Mouse (Mus musculus): ENCODE data around the gene Tbc1d24.
A peak's percentile ranks its signal among the peaks of the same experiment; 100 is the strongest.

Tbc1d24 gene

DNA sequence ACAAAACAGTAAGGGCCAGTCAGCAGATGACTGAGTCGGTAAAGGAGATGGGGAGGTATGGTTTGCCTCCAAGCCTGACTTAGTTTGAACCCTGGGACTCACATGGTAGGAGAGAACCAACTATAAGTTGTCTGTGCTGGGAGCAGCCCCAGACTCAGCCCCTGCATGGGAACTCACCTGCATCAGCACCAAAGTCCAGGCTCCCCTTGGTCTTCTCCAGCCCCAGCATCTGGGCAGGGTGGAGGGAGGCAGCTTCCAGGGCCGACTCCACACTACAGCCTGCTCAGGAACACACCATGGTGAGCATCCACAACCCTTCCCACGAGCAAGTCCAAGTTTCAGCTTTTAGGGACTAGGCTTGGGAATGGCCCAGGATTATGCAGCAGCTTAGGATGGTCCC lies 49.0 kb downstream of the Tbc1d24 start:
- TF ChIP-seq NANOG (IDR thresholded peaks at IDR 0.05; ENCODE audit: borderline replicate concordance, low read length) (no peak), POU5F1 (IDR thresholded peaks at IDR 0.05; ENCODE audit: borderline replicate concordance, low read length) (no peak), CTCF (conservative IDR thresholded peaks at IDR 0.05; ENCODE audit: low read length) (no peak)
- no peaks in the 10 kb centered on the region for H3K27me3 ChIP-seq (ENCODE audit: insufficient read depth, low read length)

GRCm38 (mm10) chr17:24155742-24156141 lies 49.6 kb downstream of the Tbc1d24 start:
- Histone ChIP-seq H3K4me1 (replicated peaks; ENCODE audit: low read depth, low read length) (peaks cover 61% of the 10 kb centered on the region), H3K4me3 (replicated peaks; ENCODE audit: low read length) (no peak overlapping the region), H3K36me3 (ENCODE audit: insufficient read depth, low read length) (peaks cover 62% of the 10 kb centered on the region), H3K9me3 (ENCODE audit: low read length) (no peaks in the 10 kb centered on the region), H3K27me3 (ENCODE audit: insufficient read depth, low read length) (no peaks in the 10 kb centered on the region)
- TF ChIP-seq CTCF (conservative IDR thresholded peaks at IDR 0.05; ENCODE audit: low read length), result no peak
- no peak for TF ChIP-seq NANOG (IDR thresholded peaks at IDR 0.05; ENCODE audit: borderline replicate concordance, low read length)
- TF ChIP-seq POU5F1 (IDR thresholded peaks at IDR 0.05; ENCODE audit: borderline replicate concordance, low read length), result no peak

More for the DNA sequence above, 49.0 kb downstream of the Tbc1d24 start:
- Histone ChIP-seq H3K4me1 (replicated peaks; ENCODE audit: low read depth, low read length) (peaks cover 61% of the 10 kb centered on the region), H3K4me3 (replicated peaks; ENCODE audit: low read length) (no peak overlapping the region), H3K9me3 (ENCODE audit: low read length) (no peaks in the 10 kb centered on the region), H3K36me3 (ENCODE audit: insufficient read depth, low read length) (peaks cover 68% of the 10 kb centered on the region)

DNA sequence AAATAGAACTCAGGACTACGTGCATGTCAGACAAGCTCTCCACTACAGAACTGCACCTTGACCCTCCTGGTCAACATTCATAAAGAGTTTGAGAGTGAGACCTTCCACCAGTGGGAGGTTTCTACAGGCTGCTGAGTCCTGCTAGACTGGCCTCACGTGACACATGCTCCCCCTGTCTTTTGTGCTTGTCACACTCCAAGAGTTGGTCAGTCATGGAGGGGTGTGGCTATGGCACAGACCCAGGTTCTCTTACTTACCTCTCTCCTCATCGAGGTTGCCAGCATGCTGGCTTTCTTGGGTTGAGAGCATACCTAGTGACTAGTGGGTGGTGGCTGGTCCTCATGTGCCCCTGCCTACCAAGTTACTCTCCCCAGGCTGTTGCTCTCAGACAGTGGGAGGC lies 50.9 kb downstream of the Tbc1d24 start:
- Histone ChIP-seq H3K4me1 (replicated peaks; ENCODE audit: low read depth, low read length) (peaks cover 56% of the 10 kb centered on the region), H3K36me3 (ENCODE audit: insufficient read depth, low read length) (peaks cover 53% of the 10 kb centered on the region), H3K9me3 (ENCODE audit: low read length) (no peaks in the 10 kb centered on the region), H3K27me3 (ENCODE audit: insufficient read depth, low read length) (no peaks in the 10 kb centered on the region), H3K4me3 (replicated peaks; ENCODE audit: low read length) (no peak overlapping the region)
- no peak for TF ChIP-seq NANOG (IDR thresholded peaks at IDR 0.05; ENCODE audit: borderline replicate concordance, low read length)

DNA sequence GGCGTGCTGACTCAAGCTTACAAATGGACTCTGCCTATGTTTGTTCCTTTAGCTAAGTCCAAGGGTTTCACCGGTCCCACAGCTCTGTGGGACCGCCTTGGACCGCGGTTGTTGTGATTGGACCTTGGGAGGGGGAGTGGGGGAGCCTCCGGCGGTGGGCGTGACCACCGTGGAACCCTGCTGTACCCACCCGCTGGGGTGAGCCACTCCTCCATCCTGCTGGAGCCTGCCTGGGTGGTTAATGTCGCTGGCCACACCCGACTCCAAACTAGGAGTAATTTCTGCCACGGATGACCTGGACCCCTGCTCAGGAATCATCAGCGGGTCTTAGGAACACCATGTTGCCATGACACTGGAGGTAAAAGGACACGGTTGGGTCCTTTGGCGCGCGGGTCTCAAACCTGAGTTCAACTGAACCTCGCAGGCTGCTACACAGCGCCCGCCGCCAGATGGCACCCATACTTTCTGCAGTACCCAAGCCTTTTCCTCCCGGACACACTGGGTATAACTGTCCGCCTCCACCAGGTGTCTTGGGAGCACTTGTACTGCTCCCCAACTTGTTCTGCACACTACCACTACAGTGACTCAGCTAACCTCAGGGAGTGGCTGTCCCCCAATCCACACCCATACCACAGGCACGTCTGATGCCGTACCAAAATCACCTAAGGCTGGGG lies 53.3 kb downstream of the Tbc1d24 start:
- H3K27me3 ChIP-seq (ENCODE audit: insufficient read depth, low read length), result no peaks in the 10 kb centered on the region
- H3K4me1 ChIP-seq (replicated peaks; ENCODE audit: low read depth, low read length), result peaks cover 40% of the 10 kb centered on the region
- no peaks in the 10 kb centered on the region for H3K9me3 ChIP-seq (ENCODE audit: low read length)
- peaks cover 36% of the 10 kb centered on the region for H3K36me3 ChIP-seq (ENCODE audit: insufficient read depth, low read length)
- TF ChIP-seq POU5F1 (IDR thresholded peaks at IDR 0.05; ENCODE audit: borderline replicate concordance, low read length), result no peak
- no peak for TF ChIP-seq NANOG (IDR thresholded peaks at IDR 0.05; ENCODE audit: borderline replicate concordance, low read length)
- peak; percentile 66 for TF ChIP-seq CTCF (conservative IDR thresholded peaks at IDR 0.05; ENCODE audit: low read length)
- H3K4me3 ChIP-seq (replicated peaks; ENCODE audit: low read length), result peak overlapping the region; percentile 75

DNA sequence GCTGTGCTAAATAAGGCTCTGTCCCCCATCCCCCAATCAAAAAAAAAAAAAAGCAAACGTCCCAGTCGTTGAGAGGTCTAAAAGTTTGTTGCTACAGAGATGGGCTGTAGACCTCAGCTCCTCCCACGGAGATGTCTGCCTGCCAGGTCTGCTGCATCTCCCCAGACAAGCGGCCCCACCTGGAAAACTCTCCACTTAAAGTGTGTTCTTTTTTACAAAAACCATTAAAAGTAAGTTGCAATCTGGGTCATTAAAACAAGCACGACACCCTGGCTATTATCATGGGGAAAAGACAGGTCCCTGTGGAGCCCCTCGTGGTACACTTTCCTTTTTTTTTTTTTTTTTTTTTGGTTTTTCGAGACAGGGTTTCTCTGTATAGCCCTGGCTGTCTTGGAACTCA lies 54.0 kb downstream of the Tbc1d24 start:
- TF ChIP-seq CTCF (conservative IDR thresholded peaks at IDR 0.05; ENCODE audit: low read length), result no peak
- TF ChIP-seq NANOG (IDR thresholded peaks at IDR 0.05; ENCODE audit: borderline replicate concordance, low read length), result no peak
- no peak for TF ChIP-seq POU5F1 (IDR thresholded peaks at IDR 0.05; ENCODE audit: borderline replicate concordance, low read length)
- no peaks in the 10 kb centered on the region for H3K27me3 ChIP-seq (ENCODE audit: insufficient read depth, low read length)

GRCm38 (mm10) chr17:24150824-24151223 lies 54.5 kb downstream of the Tbc1d24 start, which contains the start of gene Pdpk1:
Gene Pdpk1, minus strand, starts transcription at chr17:24150924.
- Histone ChIP-seq H3K27me3 (ENCODE audit: insufficient read depth, low read length) (no peaks in the 10 kb centered on the region), H3K36me3 (ENCODE audit: insufficient read depth, low read length) (peaks cover 24% of the 10 kb centered on the region), H3K4me1 (replicated peaks; ENCODE audit: low read depth, low read length) (peaks cover 39% of the 10 kb centered on the region), H3K4me3 (replicated peaks; ENCODE audit: low read length) (peak within 1 kb of the TSS; percentile 75), H3K9me3 (ENCODE audit: low read length) (no peaks in the 10 kb centered on the region)
- TF ChIP-seq POU5F1 (IDR thresholded peaks at IDR 0.05; ENCODE audit: borderline replicate concordance, low read length) (no peak), NANOG (IDR thresholded peaks at IDR 0.05; ENCODE audit: borderline replicate concordance, low read length) (no peak), CTCF (conservative IDR thresholded peaks at IDR 0.05; ENCODE audit: low read length) (no peak)

More for the DNA sequence above, 54.0 kb downstream of the Tbc1d24 start:
- H3K36me3 ChIP-seq (ENCODE audit: insufficient read depth, low read length), result peaks cover 30% of the 10 kb centered on the region
- H3K4me3 ChIP-seq (replicated peaks; ENCODE audit: low read length), result peak overlapping the region; percentile 75
- no peaks in the 10 kb centered on the region for H3K9me3 ChIP-seq (ENCODE audit: low read length)
- peaks cover 40% of the 10 kb centered on the region for H3K4me1 ChIP-seq (replicated peaks; ENCODE audit: low read depth, low read length)

DNA sequence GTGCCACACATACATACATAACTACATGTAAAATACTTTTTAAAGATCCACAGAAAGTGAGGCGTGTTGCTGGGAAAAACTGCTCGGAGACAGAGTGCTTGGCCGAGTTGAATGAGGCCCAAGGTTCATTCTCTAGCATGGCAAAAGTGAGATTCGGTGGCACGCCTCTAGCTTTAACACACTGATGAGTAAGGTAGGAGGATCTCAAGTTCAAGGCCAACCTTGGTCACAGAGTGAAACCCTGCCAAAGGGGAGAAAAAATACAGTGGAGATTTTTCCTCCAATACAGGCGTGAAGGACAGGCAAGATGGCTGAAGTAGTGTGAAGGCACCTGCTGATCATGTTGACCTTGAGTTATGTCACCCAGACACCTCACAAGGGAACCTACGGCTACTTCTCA lies 55.9 kb downstream of the Tbc1d24 start:
- TF ChIP-seq NANOG (IDR thresholded peaks at IDR 0.05; ENCODE audit: borderline replicate concordance, low read length) (no peak), CTCF (conservative IDR thresholded peaks at IDR 0.05; ENCODE audit: low read length) (no peak), POU5F1 (IDR thresholded peaks at IDR 0.05; ENCODE audit: borderline replicate concordance, low read length) (no peak)
- Histone ChIP-seq H3K9me3 (ENCODE audit: low read length) (no peaks in the 10 kb centered on the region), H3K4me1 (replicated peaks; ENCODE audit: low read depth, low read length) (peaks cover 30% of the 10 kb centered on the region), H3K36me3 (ENCODE audit: insufficient read depth, low read length) (peaks cover 10% of the 10 kb centered on the region), H3K4me3 (replicated peaks; ENCODE audit: low read length) (no peak overlapping the region), H3K27me3 (ENCODE audit: insufficient read depth, low read length) (no peaks in the 10 kb centered on the region)

DNA sequence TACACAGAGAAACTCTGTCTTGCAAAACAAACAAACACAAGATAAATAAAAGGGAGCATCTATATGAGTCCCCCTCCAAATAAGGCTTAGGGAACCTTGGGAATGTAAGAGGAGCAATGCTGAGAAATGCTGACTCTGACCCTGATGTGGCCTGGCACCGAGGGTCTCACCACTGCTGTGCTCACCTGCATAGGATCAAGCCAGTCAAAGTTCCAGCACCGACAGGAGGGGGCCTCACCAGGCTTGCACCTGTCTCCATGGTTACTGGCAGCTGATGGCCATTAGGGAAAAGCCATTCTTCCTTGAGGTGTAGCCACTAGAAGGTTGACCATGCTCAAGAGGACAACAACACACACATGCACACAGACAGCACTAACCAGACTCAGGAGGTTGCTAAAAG lies 62.5 kb downstream of the Tbc1d24 start:
- TF ChIP-seq POU5F1 (IDR thresholded peaks at IDR 0.05; ENCODE audit: borderline replicate concordance, low read length) (no peak), CTCF (conservative IDR thresholded peaks at IDR 0.05; ENCODE audit: low read length) (no peak), NANOG (IDR thresholded peaks at IDR 0.05; ENCODE audit: borderline replicate concordance, low read length) (no peak)
- H3K27me3 ChIP-seq (ENCODE audit: insufficient read depth, low read length), result no peaks in the 10 kb centered on the region

DNA sequence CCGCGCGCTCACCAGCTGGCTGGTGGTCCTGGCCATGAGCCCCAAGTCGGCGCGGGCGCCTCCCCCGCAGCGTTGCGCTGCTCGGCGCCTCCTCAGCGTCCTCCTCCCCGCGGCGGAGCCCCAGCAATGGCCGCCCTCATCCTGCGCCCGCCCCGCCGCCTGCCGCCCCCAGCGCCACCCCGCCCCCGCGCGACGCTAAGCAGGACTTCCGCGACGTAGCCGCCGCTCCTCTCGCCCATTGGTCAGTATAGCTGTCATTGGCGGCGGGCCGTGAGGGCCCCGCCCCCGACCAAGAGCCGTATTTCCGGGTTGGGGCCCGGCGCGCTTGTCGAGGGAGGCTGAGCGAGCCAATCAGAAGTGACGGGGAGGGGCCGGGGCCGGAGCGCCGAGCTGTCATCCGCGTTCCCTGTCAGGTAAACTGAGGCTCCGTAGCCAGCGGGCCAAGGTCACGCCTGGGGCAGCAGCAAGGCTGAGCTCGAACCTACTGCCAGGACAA lies 63.9 kb downstream of the Tbc1d24 start:
- TF ChIP-seq POU5F1 (IDR thresholded peaks at IDR 0.05; ENCODE audit: borderline replicate concordance, low read length), result no peak
- no peak for TF ChIP-seq CTCF (conservative IDR thresholded peaks at IDR 0.05; ENCODE audit: low read length)
- TF ChIP-seq NANOG (IDR thresholded peaks at IDR 0.05; ENCODE audit: borderline replicate concordance, low read length), result no peak
- Histone ChIP-seq H3K36me3 (ENCODE audit: insufficient read depth, low read length) (peaks cover 19% of the 10 kb centered on the region), H3K4me3 (replicated peaks; ENCODE audit: low read length) (peak overlapping the region; percentile 93), H3K27me3 (ENCODE audit: insufficient read depth, low read length) (no peaks in the 10 kb centered on the region), H3K9me3 (ENCODE audit: low read length) (no peaks in the 10 kb centered on the region), H3K4me1 (replicated peaks; ENCODE audit: low read depth, low read length) (peaks cover 49% of the 10 kb centered on the region)

More for the DNA sequence above, 62.5 kb downstream of the Tbc1d24 start:
- Histone ChIP-seq H3K4me3 (replicated peaks; ENCODE audit: low read length) (no peak overlapping the region), H3K9me3 (ENCODE audit: low read length) (no peaks in the 10 kb centered on the region), H3K4me1 (replicated peaks; ENCODE audit: low read depth, low read length) (peaks cover 35% of the 10 kb centered on the region), H3K36me3 (ENCODE audit: insufficient read depth, low read length) (peaks cover 12% of the 10 kb centered on the region)

All from E14TG2a.4 (cell line).